Mouse (Mus musculus) lung, postnatal 4 days (tissue): ENCODE measurements around the gene Sgk1.
A peak's percentile ranks its signal among the peaks of the same experiment; 100 is the strongest.

Experiments used
- DNase-seq, 2 experiments: peaks; one replicate each; pipeline ENCODE4 v3.0.0; 2021

The Sgk1 gene

DNA sequence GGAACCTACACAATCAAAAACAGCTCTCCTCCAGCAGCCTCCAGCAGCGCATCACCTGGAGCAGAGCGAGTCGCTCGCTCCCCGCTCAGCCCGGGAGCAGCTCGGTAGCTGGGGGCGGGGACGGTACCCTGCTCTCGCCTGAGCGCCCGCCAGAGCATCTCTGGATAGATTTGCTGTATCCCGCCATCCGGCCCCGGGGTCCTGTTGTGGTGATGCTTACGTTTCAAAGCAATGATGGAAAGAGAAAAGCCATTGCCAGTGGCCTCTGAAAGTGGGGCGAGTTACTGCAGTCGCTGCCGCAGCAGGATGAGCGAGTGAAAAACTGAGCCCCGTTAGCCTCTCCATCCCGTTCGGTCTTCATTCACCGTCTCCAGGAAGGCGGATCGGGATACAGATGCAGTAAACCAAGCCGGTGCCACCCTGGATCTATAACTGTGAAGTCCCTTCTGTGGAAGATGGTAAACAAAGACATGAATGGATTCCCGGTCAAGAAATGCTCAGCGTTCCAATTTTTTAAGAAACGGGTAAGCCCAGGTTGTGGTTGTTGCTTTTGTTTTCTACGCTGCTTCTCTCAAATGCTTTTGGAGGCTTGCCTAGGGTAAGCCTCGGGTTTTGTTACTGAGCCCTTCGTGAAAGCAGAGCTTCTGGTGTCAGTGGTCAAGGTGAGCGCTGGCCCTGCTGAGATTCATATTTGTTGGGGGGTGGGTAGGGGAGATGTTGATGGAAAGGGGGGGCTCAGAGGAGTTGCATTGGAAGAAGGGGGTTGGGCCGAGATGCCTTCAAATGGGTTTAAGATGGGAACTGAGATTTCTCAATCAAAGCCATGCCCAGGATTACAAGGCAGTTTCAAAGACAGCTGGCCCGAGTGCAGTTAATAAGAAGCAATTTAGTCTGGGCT is at the start of gene Sgk1:
Gene Sgk1, plus strand, starts transcription at position 1 of the 898 bp plus-strand sequence.
- peak; percentile 24 to 33 for DNase-seq

DNA sequence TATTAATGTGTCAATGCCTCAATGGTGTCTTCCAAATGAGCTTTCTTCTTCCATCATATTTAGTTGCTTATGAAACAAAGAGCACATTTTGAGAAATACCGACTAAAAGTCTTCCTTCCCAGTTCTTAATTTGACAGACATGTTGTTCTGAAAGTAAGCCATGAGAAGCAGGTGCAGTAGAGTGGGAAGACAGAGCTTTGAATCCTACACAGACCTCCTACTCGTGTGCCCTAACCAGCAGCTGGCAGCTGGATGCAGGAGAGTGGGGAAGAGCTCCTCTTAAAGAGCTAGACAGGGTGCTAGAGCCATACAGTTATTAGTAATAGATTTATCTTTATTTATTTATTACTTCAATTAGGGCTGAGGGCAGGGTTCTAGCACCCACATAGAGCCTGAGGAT is 49.7 kb upstream of the Sgk1 start:
- DNase-seq: no peak

DNA sequence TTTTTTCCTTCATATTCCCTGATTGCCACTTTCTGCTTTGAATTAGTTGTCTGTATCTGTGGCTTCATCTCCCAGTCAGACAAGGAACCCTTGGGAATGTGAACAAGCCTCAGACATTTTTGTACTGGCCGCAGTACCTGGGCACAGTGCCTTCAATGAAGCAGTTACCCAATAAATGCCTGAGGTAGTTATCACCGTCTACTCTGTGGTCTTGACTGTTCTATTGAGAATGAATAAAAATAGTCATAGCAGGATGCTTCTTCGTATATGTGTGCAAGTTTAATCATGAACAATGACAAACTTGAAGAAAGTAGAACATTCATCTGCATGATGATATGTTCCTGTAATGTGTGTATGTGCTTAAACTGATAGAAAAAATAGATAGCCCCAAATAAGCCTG is 48.2 kb upstream of the Sgk1 start:
- no peak for DNase-seq

DNA sequence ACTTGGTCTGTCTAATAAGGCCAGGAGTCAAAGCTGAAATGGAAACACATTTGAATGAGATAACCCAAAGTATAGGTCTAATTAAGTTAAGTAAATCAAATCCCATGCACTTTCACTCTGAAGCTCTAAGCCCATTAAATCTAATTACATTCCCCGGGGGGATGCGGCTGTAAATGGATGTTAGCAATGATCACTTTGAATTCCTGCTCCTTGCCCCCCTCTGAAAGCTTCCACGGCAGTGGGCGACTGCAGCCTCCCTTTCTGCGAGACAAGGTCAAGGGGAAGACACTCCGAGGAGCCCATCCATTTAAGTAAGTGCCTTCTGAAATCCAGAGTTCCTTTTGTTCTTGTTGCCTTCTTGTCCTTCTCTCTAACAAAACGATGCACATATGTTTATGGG is 46.9 kb upstream of the Sgk1 start:
- no peak for DNase-seq

DNA sequence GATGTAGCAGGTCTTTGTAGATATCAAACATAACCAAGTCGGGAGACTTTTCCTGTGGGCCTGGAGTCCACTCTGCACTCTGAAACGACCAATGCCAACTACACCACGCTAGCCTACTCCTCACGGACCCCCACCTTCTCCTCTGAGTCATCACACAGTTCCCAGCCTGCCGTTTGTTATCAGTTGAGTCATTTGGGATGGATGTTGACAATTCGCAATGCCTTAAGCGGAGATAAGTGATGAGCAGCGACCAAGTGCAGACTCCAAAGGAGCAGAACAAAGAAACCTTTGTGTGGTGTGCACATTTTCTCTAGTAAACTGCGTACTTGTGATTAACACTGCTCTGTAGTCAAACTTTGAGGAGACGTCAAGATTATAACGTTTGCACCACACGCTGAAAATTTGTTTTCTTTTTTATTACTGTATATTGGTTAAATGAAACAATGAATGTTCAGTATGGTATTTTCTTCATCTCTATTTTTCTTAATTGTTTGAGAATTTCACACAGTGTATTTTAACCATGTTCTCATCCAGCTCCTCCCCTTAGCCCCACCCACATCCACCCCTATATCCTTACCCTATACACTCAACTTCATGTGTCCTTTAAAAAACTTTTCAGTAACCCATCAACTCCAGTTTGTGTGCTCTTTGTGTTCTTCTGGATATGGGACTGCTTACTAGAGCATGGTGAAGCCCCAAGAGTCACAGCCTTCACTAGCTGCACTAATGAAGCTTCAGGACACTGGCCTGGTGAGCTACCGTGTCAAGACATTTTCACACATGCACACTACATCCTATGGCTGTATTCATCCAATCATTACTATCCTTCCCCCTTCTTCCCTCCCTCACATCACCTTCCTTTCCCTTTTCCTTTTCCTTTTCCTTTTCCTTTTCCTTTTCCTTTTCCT is 42.5 kb upstream of the Sgk1 start:
- DNase-seq: no peak

DNA sequence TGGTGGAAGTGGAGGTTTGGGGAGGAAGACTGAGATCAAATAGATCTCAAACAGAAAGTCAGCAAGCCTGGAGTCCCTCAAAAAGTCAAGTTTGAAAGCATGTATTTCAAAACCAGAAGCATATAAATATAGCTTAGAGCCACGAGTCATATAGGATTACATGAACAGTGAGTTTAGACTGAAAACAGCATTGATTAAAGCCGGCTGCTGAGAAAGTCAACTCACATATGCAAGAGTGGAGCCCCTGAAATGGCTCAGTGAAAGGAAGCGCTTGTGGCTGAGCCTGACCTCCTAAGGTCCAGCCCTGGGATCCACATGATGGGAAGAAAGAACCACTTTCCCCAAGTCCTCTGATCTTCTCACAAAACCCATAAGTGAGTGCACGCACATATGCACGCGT is 38.7 kb upstream of the Sgk1 start:
- DNase-seq: no peak

DNA sequence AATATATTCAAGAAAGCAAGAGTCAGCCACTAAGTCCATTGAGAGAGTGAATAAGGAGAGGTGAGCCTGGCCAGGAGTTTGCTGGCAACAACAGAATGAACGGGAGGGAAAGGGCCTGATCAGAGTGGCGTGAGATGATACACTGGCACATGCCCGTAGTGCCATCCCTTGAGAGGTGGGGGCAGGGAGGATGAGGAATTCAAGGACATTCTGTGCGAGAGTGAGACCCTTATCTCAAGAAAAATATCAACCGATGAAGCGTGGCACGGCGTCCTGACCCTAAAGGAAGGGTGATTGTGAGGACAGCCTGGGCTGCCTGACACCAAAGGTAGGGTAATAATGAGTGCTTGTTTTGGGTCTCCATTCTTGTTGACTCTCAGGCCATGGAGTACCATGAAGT is 38.1 kb upstream of the Sgk1 start:
- no peak for DNase-seq

DNA sequence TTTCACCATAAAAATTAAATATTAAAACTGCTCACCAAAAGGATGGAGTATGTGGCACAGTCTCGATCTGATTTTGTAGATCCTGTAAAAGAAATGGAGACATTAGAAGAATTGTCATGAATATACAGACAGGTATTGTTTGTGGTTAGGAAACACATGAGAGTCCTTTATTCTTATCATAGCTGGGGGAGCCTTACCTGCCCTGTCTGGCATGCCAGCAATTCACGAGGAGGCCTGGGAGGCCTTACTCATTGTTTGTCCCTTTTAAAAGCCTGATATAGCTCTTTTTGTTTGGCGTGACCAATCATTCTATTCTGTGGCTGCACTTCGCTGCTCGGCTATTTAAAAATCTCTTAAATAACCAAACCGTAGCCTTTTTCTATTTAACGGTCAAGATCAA is 37.6 kb upstream of the Sgk1 start:
- DNase-seq: no peak

DNA sequence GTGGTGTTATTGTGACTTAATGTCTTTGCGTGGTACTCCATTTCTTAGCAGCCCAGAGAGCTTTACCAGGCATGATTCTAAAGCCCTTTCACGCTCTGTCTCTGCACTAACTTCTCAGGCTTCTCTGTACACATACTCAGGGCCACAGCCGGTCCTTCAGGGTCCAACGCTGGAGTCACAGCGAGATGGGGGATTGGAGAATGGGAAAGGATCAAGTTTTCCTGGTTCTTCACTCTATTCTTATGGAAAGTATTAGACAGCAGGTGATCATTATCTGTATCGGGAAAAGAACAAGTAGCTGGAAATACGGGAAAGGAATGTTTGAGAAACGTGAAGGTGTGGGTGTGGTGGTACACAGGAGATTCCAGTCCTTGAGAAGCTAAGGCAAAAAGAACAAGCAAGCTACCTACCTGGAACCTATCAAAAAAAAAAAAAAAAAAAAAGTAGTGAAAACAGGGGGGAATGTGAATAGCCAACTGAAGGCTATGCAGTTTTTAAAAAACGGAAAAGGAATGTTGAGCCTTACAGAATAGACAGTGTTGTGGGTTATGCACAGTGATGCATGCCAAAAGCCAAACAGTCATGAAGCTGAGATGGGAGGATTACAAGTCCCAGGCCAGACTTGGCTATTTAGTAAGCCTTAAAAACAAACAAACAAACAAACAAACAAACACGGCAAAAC is 36.2 kb upstream of the Sgk1 start:
- no peak for DNase-seq

DNA sequence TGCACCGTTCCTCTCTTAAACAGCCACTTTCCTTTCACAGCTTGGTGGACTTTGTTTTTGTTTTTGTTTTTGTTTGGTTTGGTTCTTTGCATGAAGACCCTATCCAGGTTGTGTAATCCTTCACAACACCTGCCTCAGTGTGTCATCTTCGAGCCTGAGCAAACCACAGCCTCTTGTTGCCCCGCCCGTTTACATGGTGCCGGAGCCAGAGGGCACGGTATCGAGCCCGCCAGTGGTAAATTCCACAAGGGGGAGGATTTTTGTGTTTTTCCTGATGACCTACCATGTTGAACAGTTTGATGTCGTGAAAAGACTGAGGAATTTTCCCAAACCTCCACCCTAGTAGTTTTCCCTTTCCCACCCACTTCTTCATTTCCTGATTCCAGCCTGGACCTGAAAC is 35.6 kb upstream of the Sgk1 start:
- DNase-seq: no peak

DNA sequence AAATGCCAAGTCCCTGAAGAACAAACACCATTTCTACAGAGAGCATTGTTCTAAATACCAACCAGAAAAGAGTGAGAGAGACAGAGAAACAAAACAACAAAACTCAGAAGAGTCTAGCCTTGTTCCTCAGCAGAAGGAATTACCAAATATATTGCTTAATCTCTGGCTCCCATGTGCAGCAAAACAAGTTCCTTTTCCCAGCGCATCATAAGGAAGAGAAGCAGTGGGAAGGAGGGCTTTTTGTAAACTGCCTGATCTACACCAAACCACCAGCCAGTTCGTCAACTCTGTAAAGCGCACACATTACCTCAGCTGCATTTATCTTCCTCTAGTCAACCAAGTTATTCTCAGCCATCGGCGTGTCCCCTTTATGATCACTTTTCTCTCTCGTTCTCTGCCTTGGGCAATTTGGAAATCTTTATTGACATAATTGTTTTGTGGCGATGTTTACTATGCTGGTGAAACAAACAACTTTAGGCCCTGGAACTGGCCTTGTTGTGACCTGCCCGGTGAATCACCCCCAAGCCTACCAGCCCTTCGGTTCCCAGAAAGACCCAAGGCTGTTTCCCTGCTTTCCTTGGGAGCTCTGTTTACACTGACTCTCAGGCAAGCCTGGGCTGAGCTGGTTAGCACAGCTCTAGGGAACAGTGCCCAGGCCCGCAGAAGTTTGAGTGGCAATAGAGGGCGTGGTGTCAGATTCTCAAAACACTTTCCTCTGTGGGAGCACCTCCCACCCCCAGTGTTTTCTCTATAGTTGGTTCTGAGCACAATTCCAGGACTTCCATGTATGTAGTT is 34.8 kb upstream of the Sgk1 start:
- peak in 1 of 2 experiments; percentile 56 for DNase-seq

DNA sequence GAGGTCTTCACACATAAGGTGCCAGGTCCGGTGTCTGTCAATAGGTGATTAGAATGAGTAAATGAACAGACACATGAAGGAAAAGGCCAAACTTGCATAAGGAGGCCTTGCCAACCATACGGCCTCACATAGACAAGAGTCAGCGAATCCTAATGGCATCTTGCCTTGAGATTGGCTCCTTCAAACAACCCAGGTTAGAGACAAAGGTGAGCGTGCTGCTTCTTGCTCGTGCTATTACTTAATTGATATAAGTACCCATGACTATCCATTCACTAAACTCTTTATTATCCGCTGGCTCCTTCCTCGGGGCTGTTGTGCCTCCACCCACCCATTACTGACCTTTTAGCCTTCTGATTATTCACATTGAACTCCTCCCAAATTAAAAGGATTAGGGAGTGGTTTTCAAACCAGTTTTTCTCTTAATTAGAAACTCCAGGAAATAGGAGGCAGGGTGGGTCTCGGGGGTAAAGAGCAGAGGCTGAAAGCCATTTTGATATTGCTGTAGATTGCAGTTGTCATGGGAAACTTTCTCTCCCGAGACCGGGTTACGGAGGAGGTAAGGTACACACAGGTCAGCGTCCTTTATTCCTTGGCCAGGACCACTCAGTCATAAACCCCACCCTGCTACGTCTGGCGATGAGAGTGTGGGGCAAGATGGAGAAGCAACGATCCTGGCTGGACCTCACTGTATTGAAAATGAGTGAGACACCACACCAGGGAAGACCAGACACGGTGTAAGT is 33.9 kb upstream of the Sgk1 start:
- DNase-seq: no peak

DNA sequence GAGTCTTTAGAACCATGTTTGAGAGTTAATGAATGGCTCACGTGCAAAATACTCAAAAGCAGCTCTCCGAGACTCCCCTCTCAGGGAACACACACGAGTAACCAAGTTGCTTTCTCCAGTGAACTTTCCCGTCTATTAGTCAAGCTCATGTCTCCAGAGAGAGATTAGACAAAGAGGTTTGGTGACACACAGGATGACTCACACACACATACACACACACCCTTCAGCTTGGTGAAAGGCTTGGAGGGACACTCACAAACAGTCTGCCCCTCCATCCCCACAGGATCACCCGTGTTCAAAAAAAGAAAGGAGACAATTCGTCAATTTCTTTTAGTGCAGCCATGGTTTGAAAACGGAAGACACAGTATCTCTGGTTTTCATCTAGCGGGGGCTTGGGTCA is 32.7 kb upstream of the Sgk1 start:
- no peak for DNase-seq

DNA sequence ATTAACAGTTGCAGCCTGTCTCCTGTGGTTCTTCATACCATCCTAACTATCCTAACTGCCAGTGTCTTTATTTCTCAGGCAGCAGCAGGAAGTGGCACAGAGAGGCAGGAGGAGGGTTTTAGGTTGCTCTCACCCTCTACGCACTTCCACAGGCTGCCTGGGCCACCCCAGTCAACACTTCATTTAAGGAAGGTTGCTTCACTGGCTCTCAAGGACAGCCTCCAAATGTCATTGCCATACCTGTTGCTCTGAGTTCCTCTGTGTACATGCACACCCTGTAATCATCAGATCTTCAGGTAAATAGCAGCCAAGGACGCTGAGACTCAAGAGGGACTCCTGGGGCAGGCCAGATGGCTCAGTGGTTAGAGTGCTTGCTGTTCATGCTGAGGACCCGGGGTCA is 31.7 kb upstream of the Sgk1 start:
- no peak for DNase-seq

DNA sequence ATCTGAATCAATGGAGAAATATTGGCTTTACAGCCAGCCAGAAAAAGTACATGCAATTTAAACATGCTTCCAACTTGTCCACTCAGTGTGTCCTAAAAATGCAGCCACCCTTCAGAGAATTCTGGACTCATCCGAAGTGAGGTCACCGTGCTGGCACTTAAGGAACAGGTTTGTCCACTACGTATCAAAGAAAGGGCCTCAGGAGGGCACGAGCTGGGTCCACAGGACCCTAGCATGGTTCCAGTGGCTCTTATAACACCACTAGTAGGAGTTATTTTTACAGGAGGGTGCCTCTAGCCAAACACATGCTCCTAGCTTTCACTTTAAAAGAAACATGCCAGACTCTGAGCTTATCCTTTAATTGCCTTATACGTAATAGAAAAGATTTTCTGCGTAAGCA is 28.9 kb upstream of the Sgk1 start:
- DNase-seq: peak; percentile 35 to 46

DNA sequence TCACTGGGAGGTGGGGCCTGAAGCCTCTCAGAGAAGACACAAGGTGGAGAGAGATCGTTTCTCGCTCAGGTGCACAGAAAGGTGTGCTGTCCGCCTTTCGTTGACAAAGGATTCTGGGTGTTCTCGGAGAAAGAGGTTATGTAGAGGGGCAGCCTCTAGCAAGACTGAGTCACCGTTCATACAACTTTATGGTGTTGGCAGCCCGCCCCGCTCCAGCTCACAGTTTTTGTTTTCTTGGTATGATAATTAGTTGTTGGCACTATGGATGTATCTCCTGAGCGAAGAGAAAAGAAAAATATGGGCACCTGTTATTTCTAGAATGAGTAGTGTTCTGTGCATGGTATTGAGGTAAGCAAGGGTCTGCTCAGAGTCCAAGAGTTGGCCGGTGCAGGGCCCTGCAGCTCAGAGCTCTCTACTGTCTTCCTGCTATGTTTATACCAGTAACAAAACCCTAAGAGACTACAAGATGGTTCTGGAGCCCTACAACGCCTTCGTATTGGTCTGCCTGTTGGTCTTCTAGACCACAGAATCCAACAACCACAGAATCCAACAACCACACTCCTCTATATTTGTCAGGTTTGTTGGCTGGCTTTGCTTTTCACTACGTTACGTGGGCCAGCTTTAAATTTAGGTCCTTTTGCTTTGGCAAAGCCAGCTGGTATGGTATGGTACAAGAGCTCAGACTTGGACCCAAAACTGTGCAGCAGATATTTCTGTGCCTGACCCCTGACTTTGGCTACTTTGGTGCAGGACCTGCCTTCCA is 28.2 kb upstream of the Sgk1 start:
- no peak for DNase-seq

DNA sequence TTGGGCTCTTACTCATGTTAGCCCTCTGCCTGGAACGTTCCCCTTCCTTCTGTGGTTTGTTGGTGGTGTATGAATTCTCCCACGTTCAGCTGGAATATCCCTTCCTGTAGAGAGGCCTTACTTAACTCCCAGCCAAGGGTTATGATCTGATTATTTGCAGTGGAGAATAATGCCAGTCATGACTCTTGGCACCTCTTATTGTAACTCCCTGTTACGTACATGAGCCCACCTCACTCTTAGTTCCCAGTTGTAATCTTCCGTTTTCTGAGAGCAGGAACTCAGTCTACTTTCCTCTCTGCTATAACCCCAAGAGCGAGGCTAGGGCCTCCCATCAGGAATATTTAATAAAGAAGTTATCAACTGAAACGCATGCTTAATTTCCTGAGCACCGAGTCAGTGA is 26.6 kb upstream of the Sgk1 start:
- no peak for DNase-seq

DNA sequence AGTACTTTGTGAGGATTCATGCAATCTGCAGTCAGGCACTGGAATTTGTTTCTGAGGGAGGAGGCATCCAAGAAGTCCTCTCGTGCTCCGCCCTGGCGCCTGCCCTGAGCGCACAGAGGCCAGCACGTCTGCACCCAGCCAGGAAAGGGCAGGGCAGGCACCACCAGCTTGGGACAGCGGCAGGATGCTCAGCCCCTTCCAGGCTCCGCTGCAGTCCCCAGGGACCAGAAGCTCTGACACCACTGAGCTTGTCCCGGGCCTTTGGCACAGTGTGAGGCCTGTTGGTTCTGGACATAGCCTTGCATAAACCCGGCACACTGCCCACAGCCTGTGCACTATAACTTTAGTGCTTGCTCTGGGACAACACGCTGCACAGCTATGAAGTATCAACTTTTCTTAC is 24.3 kb upstream of the Sgk1 start:
- peak; percentile 67 to 87 for DNase-seq

DNA sequence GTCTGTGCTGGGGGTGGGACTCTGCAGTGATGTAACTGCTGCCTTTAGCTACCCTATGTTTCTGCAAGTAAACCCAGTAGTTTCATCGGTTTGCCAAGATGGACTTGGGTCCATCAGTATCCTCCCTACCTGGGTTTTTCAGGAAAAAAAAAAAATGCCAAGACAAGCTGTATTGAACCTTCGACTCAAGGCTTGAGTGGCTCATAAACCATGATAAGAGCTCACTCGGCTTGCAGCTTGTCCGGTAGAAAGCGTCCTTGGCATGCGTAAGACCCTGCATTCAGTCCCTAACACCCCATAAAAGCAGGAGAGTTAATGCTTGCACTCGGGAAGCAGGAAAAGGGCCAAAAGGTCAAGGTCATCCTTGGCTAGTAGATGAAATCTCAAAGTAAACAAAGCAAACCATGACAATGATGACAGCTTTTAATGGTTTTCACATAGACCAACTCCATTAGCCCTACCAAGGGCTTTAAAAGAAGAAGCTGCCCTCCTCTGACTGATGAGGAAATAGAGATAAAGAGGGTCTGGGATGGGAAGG is 23.5 kb upstream of the Sgk1 start:
- DNase-seq: no peak

DNA sequence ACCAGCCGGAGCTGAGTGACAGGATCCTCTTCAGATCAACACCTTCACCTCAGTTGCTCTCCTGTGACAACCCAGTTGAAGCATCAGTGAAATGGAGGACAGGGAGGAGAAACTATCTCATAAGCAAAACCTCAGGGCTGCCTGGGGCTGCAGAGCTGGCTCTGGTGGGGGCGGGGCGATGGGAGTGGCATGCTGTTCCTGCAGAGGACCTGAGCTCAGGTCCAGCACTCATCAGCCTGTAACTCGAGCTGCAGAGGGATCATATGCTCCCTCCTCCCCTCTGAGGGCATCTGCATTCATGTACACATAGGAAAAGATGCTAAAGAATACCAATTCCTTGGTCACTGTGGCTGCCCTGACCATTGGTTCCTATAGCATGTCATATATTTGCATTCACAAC is 15.5 kb upstream of the Sgk1 start:
- no peak for DNase-seq

DNA sequence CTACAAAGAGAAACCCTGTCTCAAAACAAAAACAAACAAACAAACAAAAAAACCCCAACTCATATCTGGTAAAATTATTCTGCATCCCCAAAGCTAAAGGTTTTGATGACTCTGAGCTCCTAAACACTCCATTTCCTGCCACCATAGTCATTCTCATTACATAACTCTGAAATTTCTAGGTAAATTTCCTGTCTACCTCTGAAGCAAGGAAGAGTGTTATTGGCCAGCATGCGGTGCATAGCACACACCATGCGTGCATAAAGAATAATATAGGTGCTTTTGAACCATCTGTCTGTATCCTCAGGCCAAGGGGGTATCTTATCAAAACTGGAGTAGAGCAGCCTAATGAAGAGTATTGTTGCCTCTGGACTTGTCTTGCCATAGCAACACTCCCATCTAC is 13.8 kb upstream of the Sgk1 start:
- no peak for DNase-seq
